Mouse (Mus musculus) ES-E14 (cell line): ENCODE data around the gene Peli1. TPM values are rescaled to one million over a fixed set of nuclear protein-coding genes. Genes with fewer than 3 reads are reported as not detected.

Experiments used
- DNase-seq: peaks from one replicate; pipeline ENCODE4 v3.0.0-alpha.2; 2013; ENCODE audit warnings: low read depth, low spot score
- H3K27ac ChIP-seq: 2 replicates; pipeline ENCODE4 v1.5.1; 2012; ENCODE audit warnings: low read depth, mild to moderate bottlenecking, low read length, moderate library complexity, mixed read lengths; ENCODE audit not compliant: poor library complexity, insufficient read depth, severe bottlenecking
- H3K36me3 ChIP-seq: 2 replicates; pipeline ENCODE4 v1.6.1; 2012; ENCODE audit warnings: mild to moderate bottlenecking, low read length, moderate library complexity, mixed read lengths; ENCODE audit not compliant: control insufficient read depth, poor library complexity, insufficient read depth, severe bottlenecking
- H3K4me1 ChIP-seq, 2 experiments: fragments of 150-350 bp in 1 of 2; sonication (generic) in 1 of 2; 2 replicates each; pipeline ENCODE4 v1.6.1; 2012; ENCODE audit warnings: low read length in 2 of 2, mild to moderate bottlenecking in 1 of 2, mixed read lengths in 1 of 2; ENCODE audit not compliant: control insufficient read depth in 2 of 2, insufficient read depth in 2 of 2, poor library complexity in 1 of 2
- H3K4me3 ChIP-seq, 2 experiments: fragments of 150-350 bp in 1 of 2; sonication (generic) in 1 of 2; 2 replicates each; pipeline ENCODE4 v1.5.1; 2012; ENCODE audit warnings: low read length in 2 of 2, low read depth in 1 of 2, mild to moderate bottlenecking in 1 of 2, mixed read lengths in 1 of 2; ENCODE audit not compliant: insufficient read depth in 1 of 2, poor library complexity in 1 of 2, severe bottlenecking in 1 of 2
- H3K9ac ChIP-seq: 2 replicates; pipeline ENCODE4 v1.6.1; 2012; ENCODE audit warnings: low read depth, mild to moderate bottlenecking, low read length, mixed read lengths; ENCODE audit not compliant: poor library complexity, insufficient read depth, severe bottlenecking
- H3K9me3 ChIP-seq: fragments of 150-350 bp; sonication (generic); 2 replicates; pipeline ENCODE4 v1.6.1; 2012; ENCODE audit warnings: low read depth, mild to moderate bottlenecking, low read length; ENCODE audit not compliant: control insufficient read depth, insufficient read depth
- CHD2 ChIP-seq: IDR thresholded peaks from 2 replicates; pipeline ENCODE4 v1.6.1; 2014; ENCODE audit warnings: mild to moderate bottlenecking, low read depth, low read length, inconsistent platforms
- HCFC1 ChIP-seq: IDR thresholded peaks from 2 replicates; pipeline ENCODE4 v1.6.1; 2012; ENCODE audit warnings: low read length, inconsistent platforms, borderline replicate concordance; ENCODE audit not compliant: insufficient read depth
- MAFK ChIP-seq: IDR thresholded peaks from 2 replicates; pipeline ENCODE4 v1.6.1; 2014; ENCODE audit warnings: mild to moderate bottlenecking, low read depth, low read length, inconsistent platforms; ENCODE audit not compliant: insufficient read depth
- ZC3H11A ChIP-seq: IDR thresholded peaks from 2 replicates; pipeline ENCODE4 v1.6.1; 2012; ENCODE audit warnings: low read depth, mild to moderate bottlenecking, inconsistent platforms, low read length, borderline replicate concordance
- ZNF384 ChIP-seq: IDR thresholded peaks from 2 replicates; pipeline ENCODE4 v1.6.1; 2012; ENCODE audit warnings: low read depth, low read length, inconsistent platforms
- in situ Hi-C, 2 experiments: fragments of 600-800 bp; cut with MboI; formaldehyde crosslinking; loops; one replicate each; pipeline ENCODE4 v1.15.1; 2025; ENCODE audit warnings: low sequenced_read_pairs in 2 of 2, inconsistent platforms in 1 of 2; ENCODE audit not compliant: unreplicated experiment in 2 of 2
- total RNA-seq: library from RNA; depleted of rRNA; stranded (reverse); fragments of 300-350 nt; gene quantifications from 2 replicates; pipeline ENCODE4 v1.2.3, GENCODE M21; 2012

Peli1 gene
- total RNA-seq, 1 experiment: 17.3 TPM

- Histone ChIP-seq H3K4me1 (peaks cover 0 to 3% of the 10 kb centered on the region in 2 experiments; a peak in 1 of 4 replicates), H3K9me3 (no peaks in the 10 kb centered on the region), H3K4me3 (no peak overlapping the region), H3K9ac (no peak overlapping the region), H3K27ac (no peak overlapping the region), H3K36me3 (peaks cover 3% of the 10 kb centered on the region; the same call in 1 of the 2 replicates)
- DNase-seq: no peak
- TF ChIP-seq CHD2 (no peak), HCFC1 (no peak), ZC3H11A (no peak), ZNF384 (no peak), MAFK (no peak)
- in situ Hi-C loops: no loop called here
Measured at GRCm38 (mm10) chr11:21102273-21103005, 11.3 kb downstream of the Peli1 start.

- Histone ChIP-seq H3K36me3 (peaks cover 3% of the 10 kb centered on the region; the same call in 1 of the 2 replicates), H3K4me3 (no peak overlapping the region), H3K27ac (no peak overlapping the region), H3K9me3 (no peaks in the 10 kb centered on the region), H3K4me1 (peaks cover 0 to 3% of the 10 kb centered on the region in 2 experiments; a peak in 1 of 4 replicates), H3K9ac (no peak overlapping the region)
- in situ Hi-C loops: no loop called here
- no peak for TF ChIP-seq ZC3H11A
- TF ChIP-seq CHD2: no peak
- no peak for TF ChIP-seq MAFK
- TF ChIP-seq ZNF384: no peak
- TF ChIP-seq HCFC1: no peak
- DNase-seq: no peak
Measured at GRCm38 (mm10) chr11:21103186-21103585, 12.1 kb downstream of the Peli1 start.

GRCm38 (mm10) chr11:21105393-21105792 lies 14.3 kb downstream of the Peli1 start:
- Histone ChIP-seq H3K9ac (no peak overlapping the region), H3K4me1 (peaks cover 0 to 3% of the 10 kb centered on the region in 2 experiments; a peak in 1 of 4 replicates), H3K4me3 (no peak overlapping the region), H3K36me3 (peaks cover 3% of the 10 kb centered on the region; the same call in 1 of the 2 replicates), H3K27ac (no peak overlapping the region), H3K9me3 (no peaks in the 10 kb centered on the region)
- TF ChIP-seq ZC3H11A (no peak), CHD2 (no peak), ZNF384 (no peak)
- in situ Hi-C loops: no loop called here
- DNase-seq: no peak

GRCm38 (mm10) chr11:21107120-21107519 lies 16.0 kb downstream of the Peli1 start:
- Histone ChIP-seq H3K9me3 (no peaks in the 10 kb centered on the region), H3K9ac (no peak overlapping the region), H3K4me1 (0 out of 4 replicates have a peak, but pooled peaks cover 0 to 2% of the 10 kb centered on the region in 2 experiments), H3K36me3 (peaks cover 3% of the 10 kb centered on the region; the same call in 1 of the 2 replicates), H3K4me3 (no peak overlapping the region), H3K27ac (no peak overlapping the region)
- TF ChIP-seq MAFK: no peak
- no peak for TF ChIP-seq CHD2
- TF ChIP-seq ZNF384: no peak
- TF ChIP-seq ZC3H11A: no peak
- TF ChIP-seq HCFC1: no peak
- DNase-seq: no peak
- in situ Hi-C loops: no loop called here

- Histone ChIP-seq H3K9me3 (no peaks in the 10 kb centered on the region), H3K4me1 (0 out of 4 replicates have a peak, but pooled peaks cover 0 to 2% of the 10 kb centered on the region in 2 experiments), H3K27ac (no peak overlapping the region), H3K9ac (no peak overlapping the region), H3K36me3 (peaks cover 3% of the 10 kb centered on the region; the same call in 1 of the 2 replicates), H3K4me3 (no peak overlapping the region)
- DNase-seq: no peak
- no peak for TF ChIP-seq ZC3H11A
- no peak for TF ChIP-seq ZNF384
- TF ChIP-seq HCFC1: no peak
- TF ChIP-seq CHD2: no peak
- no peak for TF ChIP-seq MAFK
- in situ Hi-C loops: no loop called here
Measured at GRCm38 (mm10) chr11:21109279-21109678, 18.2 kb downstream of the Peli1 start.
